Mouse (Mus musculus): Measurements from ENCODE around the gene Rwdd2b. TPM values are rescaled to one million over a fixed set of nuclear protein-coding genes. Genes with fewer than 3 reads are reported as not detected.

The Rwdd2b gene
- polyA plus RNA-seq, 1 experiment from 2014 or later, result 14.4 TPM

DNA sequence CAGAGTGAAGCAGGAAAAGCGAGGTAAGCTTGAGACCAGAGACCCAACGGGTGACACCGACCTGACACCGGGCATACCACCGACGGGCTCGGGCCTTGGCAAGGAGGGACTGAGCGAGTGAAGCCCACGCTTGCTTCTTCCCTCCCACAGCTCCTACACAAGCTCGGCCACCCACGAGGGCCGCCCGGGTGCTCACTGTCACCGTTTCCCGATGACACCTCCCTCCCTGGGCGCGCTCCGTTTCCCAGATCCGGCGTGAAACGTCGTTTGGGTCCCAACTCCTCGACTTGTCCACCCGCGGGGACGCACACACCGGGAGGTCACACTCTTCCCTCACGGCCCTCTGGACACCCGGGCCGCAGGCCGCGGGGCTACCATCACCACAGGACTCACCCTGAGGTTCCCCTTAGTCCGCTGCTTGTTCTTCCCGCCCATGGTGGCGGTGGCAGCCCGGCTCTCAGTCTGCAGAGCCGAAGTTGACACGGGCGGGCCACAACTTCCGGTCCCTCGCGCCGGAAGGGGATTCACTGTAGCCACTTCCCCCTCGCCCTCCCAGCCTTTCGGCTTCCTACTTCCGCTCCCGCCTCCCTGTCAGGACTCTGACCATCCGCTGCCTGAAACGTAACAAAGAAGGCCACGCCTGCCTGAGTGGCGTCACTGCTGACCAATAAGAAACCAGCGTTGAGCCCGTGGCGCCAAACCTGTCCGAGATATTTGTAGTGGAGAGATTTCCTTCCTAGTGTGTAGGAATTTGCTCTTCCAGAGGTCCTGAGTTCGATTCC, 8.1 kb downstream of the Rwdd2b start, which contains the start of gene Ltn1:
TSS of gene Ltn1 (minus strand) at position 580 of the 782 bp plus-strand sequence.
- H3K4me2 ChIP-seq (replicated peaks; ENCODE audit: low read depth, low read length), result peak within 1 kb of the TSS; percentile 77
- H3K4me1 ChIP-seq (ENCODE audit: insufficient read depth, low read length), result 0 out of 2 replicates have a peak, but pooled peaks cover 5% of the 10 kb centered on the region
- no peaks in the 10 kb centered on the region for H3K9me3 ChIP-seq (ENCODE audit: low read length)
- H3K4me3 ChIP-seq (ENCODE audit: low read length), result peak within 1 kb of the TSS; percentile 98
- peak within 1 kb of the TSS; percentile 94 for H3K9ac ChIP-seq (replicated peaks; ENCODE audit: low read length)
- ATAC-seq (ENCODE audit: low FRiP score, low TSS enrichment), result peak; percentile 99
- H3K27ac ChIP-seq (ENCODE audit: low read length), result peak within 1 kb of the TSS; percentile 63; the same call in 1 of the 2 replicates
- under 1% methylated on average over 55 of the region's 56 CpGs for WGBS
- no peaks in the 10 kb centered on the region for H3K27me3 ChIP-seq (ENCODE audit: insufficient read depth, low read length)
- H3K36me3 ChIP-seq (ENCODE audit: insufficient read depth, low read length), result 0 out of 2 replicates have a peak, but pooled peaks cover 5% of the 10 kb centered on the region

DNA sequence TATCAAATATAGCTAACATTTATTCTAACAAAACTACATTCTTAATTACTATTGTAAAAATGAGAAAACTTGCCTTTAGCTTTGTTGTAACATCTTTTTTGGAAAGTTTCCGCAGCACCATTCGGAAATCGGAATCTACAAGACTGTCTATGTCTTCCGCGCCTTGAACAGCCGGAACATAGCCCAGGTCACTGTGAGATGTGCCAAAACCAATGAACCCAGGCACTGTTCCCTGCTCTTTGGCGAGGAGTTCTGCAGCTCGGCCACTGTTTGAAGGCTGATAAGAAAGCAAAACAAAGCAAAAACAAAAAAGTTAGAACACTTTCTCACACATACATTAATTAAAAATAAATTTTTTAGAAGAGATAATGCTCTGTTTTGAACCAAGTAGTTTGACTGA, 12.9 kb downstream of the Rwdd2b start:
- H3K27ac ChIP-seq (ENCODE audit: low read length), result no peak overlapping the region
- ATAC-seq (ENCODE audit: low FRiP score, low TSS enrichment), result no peak
- H3K4me2 ChIP-seq (replicated peaks; ENCODE audit: low read depth, low read length), result no peak overlapping the region
- WGBS, result 93% methylated on average over 8 of the region's 8 CpGs
- 0 out of 2 replicates have a peak, but pooled peaks cover 5% of the 10 kb centered on the region for H3K4me1 ChIP-seq (ENCODE audit: insufficient read depth, low read length)
- no peaks in the 10 kb centered on the region for H3K27me3 ChIP-seq (ENCODE audit: insufficient read depth, low read length)
- peaks cover 36% of the 10 kb centered on the region for H3K36me3 ChIP-seq (ENCODE audit: insufficient read depth, low read length)
- H3K9me3 ChIP-seq (ENCODE audit: low read length), result no peaks in the 10 kb centered on the region
- no peak overlapping the region for H3K9ac ChIP-seq (replicated peaks; ENCODE audit: low read length)
- H3K4me3 ChIP-seq (ENCODE audit: low read length), result no peak overlapping the region

DNA sequence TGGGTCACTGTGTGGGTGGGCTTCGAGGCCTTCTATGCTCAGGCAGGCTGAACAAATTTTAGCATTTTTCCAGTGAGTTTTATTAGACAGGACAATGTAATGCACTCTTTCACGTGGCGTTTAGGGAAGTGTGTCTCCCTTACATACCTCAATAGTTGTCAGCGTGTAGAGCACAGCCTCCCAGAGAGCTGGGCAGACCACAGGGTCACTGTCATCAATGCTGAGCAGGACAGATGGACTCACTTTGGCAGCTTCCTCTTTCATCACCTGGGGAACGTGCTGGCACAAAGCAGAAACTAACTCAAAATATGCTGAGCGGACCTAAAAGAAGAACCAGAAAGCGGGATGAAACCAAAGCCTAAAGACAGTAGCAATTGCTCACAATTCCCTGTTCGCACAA, 19.7 kb downstream of the Rwdd2b start:
- no peak overlapping the region for H3K27ac ChIP-seq (ENCODE audit: low read length)
- peaks cover 91% of the 10 kb centered on the region for H3K36me3 ChIP-seq (ENCODE audit: insufficient read depth, low read length)
- H3K9ac ChIP-seq (replicated peaks; ENCODE audit: low read length), result no peak overlapping the region
- H3K27me3 ChIP-seq (ENCODE audit: insufficient read depth, low read length), result no peaks in the 10 kb centered on the region
- peaks cover 10% of the 10 kb centered on the region for H3K9me3 ChIP-seq (ENCODE audit: low read length)
- WGBS, result 94% methylated on average over 8 of the region's 8 CpGs
- no peak overlapping the region for H3K4me2 ChIP-seq (replicated peaks; ENCODE audit: low read depth, low read length)
- H3K4me1 ChIP-seq (ENCODE audit: insufficient read depth, low read length), result no peaks in the 10 kb centered on the region
- ATAC-seq (ENCODE audit: low FRiP score, low TSS enrichment), result no peak
- no peak overlapping the region for H3K4me3 ChIP-seq (ENCODE audit: low read length)

DNA sequence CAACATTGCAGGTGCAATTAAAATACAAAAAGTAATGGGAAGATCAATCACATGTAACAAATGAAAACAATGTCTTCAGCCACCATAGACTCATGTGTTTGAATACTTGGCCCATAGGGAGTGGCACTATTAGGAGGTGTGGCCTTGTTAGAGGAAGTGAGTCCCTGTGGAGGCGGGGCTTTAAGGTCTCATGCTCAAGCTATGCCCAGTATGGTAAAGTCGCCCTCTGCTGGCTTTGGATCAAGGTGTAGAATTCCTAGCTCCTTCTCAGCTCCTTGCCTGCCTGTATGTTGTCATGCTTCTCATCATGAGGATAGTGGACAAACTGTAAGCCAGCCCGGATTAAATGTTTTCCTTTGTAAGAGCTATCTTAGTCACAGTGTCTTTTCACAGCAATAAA, 35.4 kb downstream of the Rwdd2b start:
- Histone ChIP-seq H3K36me3 (ENCODE audit: insufficient read depth, low read length) (peaks cover 68% of the 10 kb centered on the region), H3K4me3 (ENCODE audit: low read length) (no peak overlapping the region), H3K9ac (replicated peaks; ENCODE audit: low read length) (no peak overlapping the region), H3K27ac (ENCODE audit: low read length) (no peak overlapping the region), H3K4me2 (replicated peaks; ENCODE audit: low read depth, low read length) (no peak overlapping the region), H3K27me3 (ENCODE audit: insufficient read depth, low read length) (no peaks in the 10 kb centered on the region), H3K4me1 (ENCODE audit: insufficient read depth, low read length) (no peaks in the 10 kb centered on the region), H3K9me3 (ENCODE audit: low read length) (no peaks in the 10 kb centered on the region)
- no peak for ATAC-seq (ENCODE audit: low FRiP score, low TSS enrichment)
- 92% methylated on average over 3 of the region's 3 CpGs for whole genome bisulfite sequencing

DNA sequence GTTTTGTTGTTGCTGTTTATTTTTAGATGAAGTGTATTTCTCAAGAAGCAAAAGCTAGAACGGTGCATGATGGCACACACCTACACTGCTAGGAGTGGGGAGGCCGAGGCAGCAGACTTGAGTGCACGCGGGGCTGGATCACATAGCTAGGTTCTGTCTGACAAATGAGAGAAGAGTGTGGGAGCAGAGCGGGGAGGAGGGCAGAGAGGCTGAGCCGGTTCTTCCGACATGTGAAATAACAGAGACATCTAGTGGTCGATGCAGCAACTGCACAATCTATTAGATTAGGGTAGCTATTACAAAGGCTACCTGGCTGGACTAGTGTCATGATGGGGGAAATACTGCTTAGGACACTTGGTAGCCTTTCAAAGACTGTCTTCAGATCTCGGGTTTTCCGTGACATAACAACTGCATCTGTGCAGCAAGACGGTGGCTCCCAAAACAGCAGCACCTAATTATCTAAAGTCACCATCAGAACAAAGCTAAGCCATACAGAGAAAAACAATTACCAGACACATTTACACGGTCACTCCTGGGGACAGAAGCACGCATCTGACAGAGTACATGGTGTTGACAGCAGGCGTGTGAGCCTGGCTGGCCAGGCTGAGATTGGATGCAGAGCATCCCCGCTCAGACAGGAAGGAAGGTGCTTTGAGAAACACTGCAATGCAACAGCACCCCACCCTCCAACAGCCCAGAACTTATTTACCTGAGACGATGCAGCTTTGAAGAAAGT, 46.4 kb downstream of the Rwdd2b start:
- Histone ChIP-seq H3K27me3 (ENCODE audit: insufficient read depth, low read length) (no peaks in the 10 kb centered on the region), H3K4me3 (ENCODE audit: low read length) (no peak overlapping the region), H3K36me3 (ENCODE audit: insufficient read depth, low read length) (peaks cover 37% of the 10 kb centered on the region), H3K4me2 (replicated peaks; ENCODE audit: low read depth, low read length) (no peak overlapping the region), H3K4me1 (ENCODE audit: insufficient read depth, low read length) (no peaks in the 10 kb centered on the region), H3K9ac (replicated peaks; ENCODE audit: low read length) (no peak overlapping the region), H3K9me3 (ENCODE audit: low read length) (no peaks in the 10 kb centered on the region), H3K27ac (ENCODE audit: low read length) (no peak overlapping the region)
- WGBS, result 50% methylated on average over 16 of the region's 16 CpGs
- ATAC-seq (ENCODE audit: low FRiP score, low TSS enrichment), result peak; percentile 82

DNA sequence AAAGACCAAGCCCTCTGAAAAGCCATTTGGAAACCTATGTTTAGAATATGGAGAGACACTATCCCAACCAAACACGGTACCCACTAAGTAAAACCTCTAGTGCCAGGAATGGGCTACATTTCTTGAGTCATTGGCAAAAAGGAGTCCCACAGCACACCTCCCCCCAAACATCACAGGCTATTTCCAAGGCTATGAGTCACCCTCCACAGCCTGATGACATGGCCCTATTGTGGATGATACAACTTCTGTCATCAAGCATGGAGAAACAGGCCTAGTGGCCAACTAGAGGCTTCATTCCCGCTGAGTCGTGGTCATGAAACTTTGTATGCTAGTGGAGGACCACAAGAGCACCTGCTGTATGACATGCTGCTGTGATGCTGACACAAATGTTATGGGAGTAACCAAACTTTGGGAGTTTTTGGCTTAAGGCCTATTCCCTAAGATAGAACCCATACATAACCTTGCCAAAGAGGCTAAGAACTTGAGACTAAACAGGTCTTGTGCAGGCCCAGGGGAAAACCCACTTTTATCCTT, 52.9 kb downstream of the Rwdd2b start:
- Histone ChIP-seq H3K36me3 (ENCODE audit: insufficient read depth, low read length) (peaks cover 33% of the 10 kb centered on the region), H3K9me3 (ENCODE audit: low read length) (no peaks in the 10 kb centered on the region), H3K27ac (ENCODE audit: low read length) (no peak overlapping the region), H3K4me3 (ENCODE audit: low read length) (no peak overlapping the region), H3K27me3 (ENCODE audit: insufficient read depth, low read length) (no peaks in the 10 kb centered on the region), H3K4me1 (ENCODE audit: insufficient read depth, low read length) (no peaks in the 10 kb centered on the region), H3K4me2 (replicated peaks; ENCODE audit: low read depth, low read length) (no peak overlapping the region), H3K9ac (replicated peaks; ENCODE audit: low read length) (no peak overlapping the region)
- 92% methylated on average over 3 of the region's 3 CpGs for WGBS
- ATAC-seq (ENCODE audit: low FRiP score, low TSS enrichment), result no peak

DNA sequence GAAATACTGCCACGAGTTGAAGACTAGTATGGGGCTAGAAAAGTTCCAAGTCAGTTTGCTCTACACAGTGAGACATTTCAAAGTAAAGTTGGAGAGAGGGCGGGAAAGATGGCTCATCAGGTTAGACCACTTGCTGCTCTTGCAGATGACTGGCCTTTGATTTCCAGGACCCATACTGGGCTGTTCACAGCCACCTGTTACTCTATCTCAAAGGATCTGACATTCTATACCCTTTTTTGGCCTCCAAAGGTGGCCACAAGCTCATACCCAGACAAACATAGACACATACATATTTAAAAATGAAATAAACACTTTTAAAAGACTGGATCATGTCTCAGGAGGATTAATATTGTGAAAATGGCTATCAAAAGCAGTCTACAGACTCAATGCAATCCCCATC, 56.0 kb downstream of the Rwdd2b start:
- no peak overlapping the region for H3K9ac ChIP-seq (replicated peaks; ENCODE audit: low read length)
- peaks cover 60% of the 10 kb centered on the region for H3K36me3 ChIP-seq (ENCODE audit: insufficient read depth, low read length)
- no peak overlapping the region for H3K4me3 ChIP-seq (ENCODE audit: low read length)
- H3K27ac ChIP-seq (ENCODE audit: low read length), result no peak overlapping the region
- no peaks in the 10 kb centered on the region for H3K4me1 ChIP-seq (ENCODE audit: insufficient read depth, low read length)
- H3K4me2 ChIP-seq (replicated peaks; ENCODE audit: low read depth, low read length), result no peak overlapping the region
- 79% methylated on average over 2 of the region's 2 CpGs for WGBS
- no peaks in the 10 kb centered on the region for H3K27me3 ChIP-seq (ENCODE audit: insufficient read depth, low read length)
- no peaks in the 10 kb centered on the region for H3K9me3 ChIP-seq (ENCODE audit: low read length)
- no peak for ATAC-seq (ENCODE audit: low FRiP score, low TSS enrichment)

Other genes with a start within 250 kb of the Rwdd2b start
- gene N6amt1, start 86.4 kb downstream of the Rwdd2b start, polyA plus RNA-seq (2015; fragmentation: Nextera tagmentation; extraction: Ambion mirVana), result 26.5 and 28.1 TPM in 2 replicates
- 27.9 and 33.5 TPM in 2 replicates for gene Ltn1, start 8.0 kb downstream of the Rwdd2b start, polyA plus RNA-seq (2015; fragmentation: Nextera tagmentation; extraction: Ambion mirVana)
- gene Usp16, start 14.1 kb upstream of the Rwdd2b start, polyA plus RNA-seq (2015; fragmentation: Nextera tagmentation; extraction: Ambion mirVana), result 45.9 and 51.3 TPM in 2 replicates
- 462 and 493 TPM in 2 replicates for gene Cct8, start 55.3 kb upstream of the Rwdd2b start, polyA plus RNA-seq (2015; fragmentation: Nextera tagmentation; extraction: Ambion mirVana)
- gene Map3k7cl, start 112.8 kb upstream of the Rwdd2b start, polyA plus RNA-seq (2015; fragmentation: Nextera tagmentation; extraction: Ambion mirVana), result 1.3 and 1.7 TPM in 2 replicates

Measured in kidney, embryonic 16.5 days (tissue).